Comparison of ENCODE assay signal across 8 mouse cellular contexts in genomic region chr2:79379087-79380041, GRCm38 (mm10).
DNase-seq lines count a peak whose midpoint lies in the region; ATAC-seq and TF ChIP-seq lines count a peak whose summit lies in the region.
"Had no signal": no experiment of that assay in that cellular context is flagged by ENCODE, and none has a peak within 500 bp of the region (broad histone marks: within the 10 kb centered on the region; RNA-seq: fewer than 3 reads in every experiment).

No protein-coding gene starts in this region.

- peak; percentile 31 for DNase-seq in Patski (ENCODE audit: low read depth, low spot score)
- no peak for DNase-seq in adrenal gland, adult 8-10 months
- no peak for DNase-seq in spleen, postnatal 10 days (ENCODE audit: low spot score in 2 of 2)
- DNase-seq: adrenal gland, postnatal 14 days had no signal

- peak; percentile 89 for ATAC-seq in Patski
- no peak for ATAC-seq in embryonic facial prominence, embryonic 12.5 days (ENCODE audit: insufficient number of reproducible peaks, insufficient read depth, low FRiP score, low TSS enrichment)
- ATAC-seq in intestine, postnatal 0 days: no peak
- ATAC-seq in midbrain, embryonic 15.5 days (replicated peaks): peak; percentile 58; the same call in 1 of the 2 replicates
- no peak for ATAC-seq in erythroid progenitor cell, adult 5-6 weeks (replicated peaks; ENCODE audit: low FRiP score, poor library complexity, severe bottlenecking)

- 36% methylated on average over 12 of the region's 12 CpGs for WGBS in embryonic facial prominence, embryonic 12.5 days
- 25% methylated on average over 12 of the region's 12 CpGs for WGBS in intestine, postnatal 0 days
- 11% methylated on average over 12 of the region's 12 CpGs for WGBS in midbrain, embryonic 15.5 days

- H3K4me1 ChIP-seq in embryonic facial prominence, embryonic 12.5 days: peaks cover 5% of the 10 kb centered on the region; the same call in 1 of the 2 replicates
- no peaks in the 10 kb centered on the region for H3K4me1 ChIP-seq in intestine, postnatal 0 days (replicated peaks; ENCODE audit: control insufficient read depth, insufficient read depth, low read length)
- 0 out of 2 replicates have a peak, but pooled peaks cover 6% of the 10 kb centered on the region for H3K4me1 ChIP-seq in midbrain, embryonic 15.5 days

- no peak overlapping the region for H3K4me3 ChIP-seq in embryonic facial prominence, embryonic 12.5 days
- H3K4me3 ChIP-seq in intestine, postnatal 0 days (ENCODE audit: low read depth, low read length): no peak overlapping the region
- no peak overlapping the region for H3K4me3 ChIP-seq in midbrain, embryonic 15.5 days

- no peaks in the 10 kb centered on the region for H3K9me3 ChIP-seq in embryonic facial prominence, embryonic 12.5 days
- H3K9me3 ChIP-seq in intestine, postnatal 0 days (ENCODE audit: control insufficient read depth): no peaks in the 10 kb centered on the region
- no peaks in the 10 kb centered on the region for H3K9me3 ChIP-seq in midbrain, embryonic 15.5 days

- CTCF ChIA-PET in Patski (lab: Charles Lee): no interaction called here

- POLR2A ChIA-PET in Patski (lab: Charles Lee): no interaction called here

- no peaks in the 10 kb centered on the region for H3K36me3 ChIP-seq in embryonic facial prominence, embryonic 12.5 days
- no peaks in the 10 kb centered on the region for H3K36me3 ChIP-seq in intestine, postnatal 0 days (ENCODE audit: control insufficient read depth, insufficient read depth)
- H3K36me3 ChIP-seq in midbrain, embryonic 15.5 days (replicated peaks): no peaks in the 10 kb centered on the region

- H3K27ac ChIP-seq in embryonic facial prominence, embryonic 12.5 days: 0 out of 2 replicates have a peak overlapping the region, but pooled peaks have one; percentile 23
- peak overlapping the region; percentile 7; the same call in 1 of the 2 replicates for H3K27ac ChIP-seq in intestine, postnatal 0 days (ENCODE audit: low read depth, low read length)
- H3K27ac ChIP-seq in midbrain, embryonic 15.5 days: no peak overlapping the region; the same call in 1 of the 2 replicates

- no peak overlapping the region for H3K4me2 ChIP-seq in embryonic facial prominence, embryonic 12.5 days (replicated peaks)
- H3K4me2 ChIP-seq in intestine, postnatal 0 days (replicated peaks; ENCODE audit: low read depth): peak overlapping the region; percentile 45
- H3K4me2 ChIP-seq in midbrain, embryonic 15.5 days: no peak overlapping the region

- H3K27me3 ChIP-seq in Patski: peaks cover 25% of the 10 kb centered on the region
- no peaks in the 10 kb centered on the region for H3K27me3 ChIP-seq in embryonic facial prominence, embryonic 12.5 days
- H3K27me3 ChIP-seq in intestine, postnatal 0 days (replicated peaks; ENCODE audit: control insufficient read depth, insufficient read depth, low read length): no peaks in the 10 kb centered on the region
- no peaks in the 10 kb centered on the region for H3K27me3 ChIP-seq in midbrain, embryonic 15.5 days (replicated peaks)

- no peak overlapping the region for H3K9ac ChIP-seq in embryonic facial prominence, embryonic 12.5 days
- H3K9ac ChIP-seq in intestine, postnatal 0 days (ENCODE audit: low read depth, low read length): no peak overlapping the region
- no peak overlapping the region for H3K9ac ChIP-seq in midbrain, embryonic 15.5 days

- in situ Hi-C loops in Patski (cut with MboI; ENCODE audit: low pct_unique_long_range_greater_than_20kb): loop anchor here (5.0 to 10.0 kb wide), 2 partner anchors 118 to 395 kb away; no protein-coding TSS in a partner anchor

- TF ChIP-seq CTCF in Patski (IDR thresholded peaks at IDR 0.05): peak; percentile 24
- TF ChIP-seq CTCF in intestine, postnatal 0 days (IDR thresholded peaks at IDR 0.05; ENCODE audit: low read depth): peak; percentile 33

Comparison
In these comparisons a context has a peak if more than half of its experiments do, and no peak if none do; other contexts are left out.
1. ATAC-seq: peak in Patski (single experiment) and midbrain, embryonic 15.5 days (single experiment); none in embryonic facial prominence, embryonic 12.5 days (single experiment), intestine, postnatal 0 days (single experiment) and erythroid progenitor cell, adult 5-6 weeks (single experiment).